Mouse (Mus musculus): ENCODE measurements around the gene Ank2. TPM values are rescaled to one million over a fixed set of nuclear protein-coding genes. Genes with fewer than 3 reads are reported as not detected.
"Not testable (repeated sequence)": the region's sequence is repeated elsewhere in the genome, so short reads cannot be mapped to it uniquely, and the experiment has no call there.

Ank2 gene
- polyA plus RNA-seq, 1 experiment = 52.1 TPM

DNA sequence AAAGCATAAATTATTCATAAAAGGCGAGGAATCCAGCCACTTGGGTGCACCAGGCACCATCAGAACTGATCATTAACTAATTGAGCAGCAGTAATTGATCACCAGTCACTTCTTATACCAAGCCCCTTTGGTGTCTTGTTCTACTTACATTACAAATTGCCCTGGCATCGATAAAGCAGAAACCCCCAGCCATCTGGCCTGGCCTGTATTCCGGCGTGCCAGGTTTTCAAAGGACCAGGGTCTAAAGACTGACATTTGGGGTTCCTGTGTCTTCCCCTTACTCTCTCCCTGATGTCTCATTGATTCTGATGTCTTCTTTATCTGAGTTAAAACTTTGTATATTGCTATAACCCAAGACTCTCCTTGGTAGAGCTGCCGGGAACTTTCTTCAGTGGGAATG is 98.2 kb downstream of the Ank2 start:
- Histone ChIP-seq H3K27me3 (ENCODE audit: control insufficient read depth, insufficient read depth, low read length) (no peaks in the 10 kb centered on the region), H3K4me3 (ENCODE audit: control insufficient read depth, low read depth, low read length) (no peak overlapping the region), H3K27ac (ENCODE audit: control insufficient read depth, insufficient read depth, low read depth, low read length) (no peak overlapping the region), H3K4me1 (ENCODE audit: control insufficient read depth, insufficient read depth, low read length) (no peaks in the 10 kb centered on the region), H3K36me3 (ENCODE audit: control insufficient read depth, insufficient read depth, low read length) (no peaks in the 10 kb centered on the region)
- TF ChIP-seq POLR2A (IDR thresholded peaks at IDR 0.05; ENCODE audit: control insufficient read depth, low read depth, low read length) = no peak
- TF ChIP-seq CTCF (IDR thresholded peaks at IDR 0.05; ENCODE audit: control insufficient read depth, insufficient read depth, insufficient replicate concordance, low read depth, low read length) = no peak

DNA sequence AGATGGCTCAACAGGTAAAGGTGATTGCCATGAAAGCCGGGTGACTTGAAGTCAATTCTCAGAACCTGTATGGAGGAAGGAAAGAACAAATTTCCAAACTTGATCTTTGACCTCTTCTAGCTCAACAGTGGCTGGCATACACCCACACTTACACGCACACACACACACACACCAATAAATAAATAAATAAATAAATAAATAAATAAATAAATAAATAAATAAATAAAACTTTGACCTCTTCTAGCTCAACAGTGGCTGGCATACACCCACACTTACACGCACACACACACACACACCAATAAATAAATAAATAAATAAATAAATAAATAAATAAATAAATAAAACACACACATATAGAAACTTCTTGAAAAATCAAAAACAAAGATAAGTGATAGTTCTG is 98.7 kb downstream of the Ank2 start:
- H3K27ac ChIP-seq (ENCODE audit: control insufficient read depth, insufficient read depth, low read depth, low read length); H3K4me3 ChIP-seq (ENCODE audit: control insufficient read depth, low read depth, low read length); H3K36me3 ChIP-seq (ENCODE audit: control insufficient read depth, insufficient read depth, low read length); H3K27me3 ChIP-seq (ENCODE audit: control insufficient read depth, insufficient read depth, low read length); H3K4me1 ChIP-seq (ENCODE audit: control insufficient read depth, insufficient read depth, low read length): not testable (repeated sequence)

DNA sequence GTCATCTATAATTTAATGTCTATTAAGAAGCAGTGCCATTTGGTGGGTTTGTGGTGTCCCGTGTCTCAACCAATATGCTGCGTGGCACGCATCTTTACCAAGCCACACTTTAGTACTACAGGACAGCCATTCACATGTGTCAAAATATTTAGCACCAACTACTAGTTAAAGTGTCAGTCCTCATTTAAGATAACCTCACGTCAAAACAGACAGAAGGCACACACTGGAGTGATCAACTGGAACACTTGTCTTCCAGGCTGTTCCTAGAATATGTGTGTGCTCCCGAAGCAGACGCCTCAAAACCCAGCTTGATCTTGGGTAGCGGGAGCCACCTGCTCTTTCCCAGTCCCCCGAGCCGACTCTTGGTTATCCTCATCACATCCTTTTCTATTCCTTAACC is 101.4 kb downstream of the Ank2 start:
- Histone ChIP-seq H3K36me3 (ENCODE audit: control insufficient read depth, insufficient read depth, low read length) (no peaks in the 10 kb centered on the region), H3K4me3 (ENCODE audit: control insufficient read depth, low read depth, low read length) (no peak overlapping the region), H3K27ac (ENCODE audit: control insufficient read depth, insufficient read depth, low read depth, low read length) (no peak overlapping the region), H3K27me3 (ENCODE audit: control insufficient read depth, insufficient read depth, low read length) (no peaks in the 10 kb centered on the region), H3K4me1 (ENCODE audit: control insufficient read depth, insufficient read depth, low read length) (no peaks in the 10 kb centered on the region)
- TF ChIP-seq POLR2A (IDR thresholded peaks at IDR 0.05; ENCODE audit: control insufficient read depth, low read depth, low read length) (no peak), CTCF (IDR thresholded peaks at IDR 0.05; ENCODE audit: control insufficient read depth, insufficient read depth, insufficient replicate concordance, low read depth, low read length) (no peak)

DNA sequence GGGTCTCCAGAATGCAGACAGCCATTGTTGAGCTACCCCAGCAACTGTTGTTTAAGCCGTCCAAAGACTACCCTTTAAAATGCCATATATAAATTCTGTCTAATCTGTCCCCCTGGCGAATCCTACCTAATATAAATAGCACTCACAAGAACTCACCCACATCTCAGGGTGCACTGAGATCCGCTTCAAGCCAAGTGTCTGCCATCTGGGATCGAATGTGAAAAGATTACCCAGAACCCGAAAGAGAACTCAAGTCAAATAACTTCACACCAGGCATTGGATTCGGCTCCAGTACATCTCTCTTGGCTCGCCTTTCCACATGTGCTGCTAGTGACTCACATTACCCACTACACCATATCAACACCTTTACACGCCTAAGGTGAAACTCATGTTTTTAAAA is 103.9 kb downstream of the Ank2 start:
- H3K4me1 ChIP-seq (ENCODE audit: control insufficient read depth, insufficient read depth, low read length) = no peaks in the 10 kb centered on the region
- H3K27ac ChIP-seq (ENCODE audit: control insufficient read depth, insufficient read depth, low read depth, low read length) = no peak overlapping the region
- H3K36me3 ChIP-seq (ENCODE audit: control insufficient read depth, insufficient read depth, low read length) = no peaks in the 10 kb centered on the region
- no peaks in the 10 kb centered on the region for H3K27me3 ChIP-seq (ENCODE audit: control insufficient read depth, insufficient read depth, low read length)
- TF ChIP-seq POLR2A (IDR thresholded peaks at IDR 0.05; ENCODE audit: control insufficient read depth, low read depth, low read length) (no peak), CTCF (IDR thresholded peaks at IDR 0.05; ENCODE audit: control insufficient read depth, insufficient read depth, insufficient replicate concordance, low read depth, low read length) (no peak)
- peak overlapping the region; percentile 44; the same call in 1 of the 2 replicates for H3K4me3 ChIP-seq (ENCODE audit: control insufficient read depth, low read depth, low read length)

DNA sequence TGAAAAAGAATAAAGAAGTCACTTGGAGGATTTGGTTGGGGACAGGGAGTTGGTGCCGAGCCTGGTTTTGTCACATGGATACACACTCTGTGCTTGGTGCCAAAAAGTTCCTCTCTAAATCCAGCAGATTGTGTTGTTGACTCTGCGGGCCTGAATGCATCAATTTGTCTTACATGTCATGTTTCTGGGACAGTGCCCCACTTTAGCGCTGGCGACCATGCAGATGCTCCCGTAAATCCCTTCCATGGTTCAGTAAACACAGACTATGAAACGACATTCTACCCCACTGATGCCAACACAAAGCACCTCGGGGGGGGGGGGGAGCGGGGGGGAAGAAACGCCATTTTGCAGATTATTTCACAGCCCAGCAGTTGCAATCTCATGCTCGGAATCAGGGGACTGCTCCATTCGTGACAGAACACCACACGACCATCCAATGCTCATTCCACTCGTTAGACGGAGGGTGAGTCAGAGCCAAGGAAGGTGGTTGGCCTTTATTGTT is 112.1 kb downstream of the Ank2 start:
- H3K4me3 ChIP-seq (ENCODE audit: control insufficient read depth, low read depth, low read length) = no peak overlapping the region
- H3K36me3 ChIP-seq (ENCODE audit: control insufficient read depth, insufficient read depth, low read length) = no peaks in the 10 kb centered on the region
- H3K27me3 ChIP-seq (ENCODE audit: control insufficient read depth, insufficient read depth, low read length) = no peaks in the 10 kb centered on the region
- no peak overlapping the region for H3K27ac ChIP-seq (ENCODE audit: control insufficient read depth, insufficient read depth, low read depth, low read length)
- H3K4me1 ChIP-seq (ENCODE audit: control insufficient read depth, insufficient read depth, low read length) = no peaks in the 10 kb centered on the region
- TF ChIP-seq POLR2A (IDR thresholded peaks at IDR 0.05; ENCODE audit: control insufficient read depth, low read depth, low read length) = no peak
- TF ChIP-seq CTCF (IDR thresholded peaks at IDR 0.05; ENCODE audit: control insufficient read depth, insufficient read depth, insufficient replicate concordance, low read depth, low read length) = no peak

DNA sequence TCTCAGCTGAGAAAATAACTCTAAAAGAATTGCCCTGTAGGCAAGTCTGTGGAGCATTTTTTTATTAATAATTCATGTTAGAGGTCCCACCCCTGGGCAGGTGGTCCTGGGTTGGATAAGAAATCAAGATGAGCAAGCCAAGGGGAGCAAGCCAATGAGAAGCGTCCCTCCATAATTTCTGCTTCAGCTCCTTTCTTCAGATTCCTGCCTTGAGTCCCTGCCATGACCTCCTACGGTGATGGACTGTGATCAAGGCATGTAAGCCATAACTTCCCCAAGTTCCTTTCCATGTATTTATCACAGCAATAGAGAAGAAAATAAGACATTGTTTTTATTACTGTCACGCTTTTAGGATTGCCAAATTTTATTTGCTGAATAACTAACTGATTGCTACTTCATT is 115.9 kb downstream of the Ank2 start:
- Histone ChIP-seq H3K36me3 (ENCODE audit: control insufficient read depth, insufficient read depth, low read length) (no peaks in the 10 kb centered on the region), H3K4me3 (ENCODE audit: control insufficient read depth, low read depth, low read length) (no peak overlapping the region), H3K4me1 (ENCODE audit: control insufficient read depth, insufficient read depth, low read length) (no peaks in the 10 kb centered on the region), H3K27ac (ENCODE audit: control insufficient read depth, insufficient read depth, low read depth, low read length) (no peak overlapping the region), H3K27me3 (ENCODE audit: control insufficient read depth, insufficient read depth, low read length) (no peaks in the 10 kb centered on the region)
- TF ChIP-seq POLR2A (IDR thresholded peaks at IDR 0.05; ENCODE audit: control insufficient read depth, low read depth, low read length) = no peak
- no peak for TF ChIP-seq CTCF (IDR thresholded peaks at IDR 0.05; ENCODE audit: control insufficient read depth, insufficient read depth, insufficient replicate concordance, low read depth, low read length)

DNA sequence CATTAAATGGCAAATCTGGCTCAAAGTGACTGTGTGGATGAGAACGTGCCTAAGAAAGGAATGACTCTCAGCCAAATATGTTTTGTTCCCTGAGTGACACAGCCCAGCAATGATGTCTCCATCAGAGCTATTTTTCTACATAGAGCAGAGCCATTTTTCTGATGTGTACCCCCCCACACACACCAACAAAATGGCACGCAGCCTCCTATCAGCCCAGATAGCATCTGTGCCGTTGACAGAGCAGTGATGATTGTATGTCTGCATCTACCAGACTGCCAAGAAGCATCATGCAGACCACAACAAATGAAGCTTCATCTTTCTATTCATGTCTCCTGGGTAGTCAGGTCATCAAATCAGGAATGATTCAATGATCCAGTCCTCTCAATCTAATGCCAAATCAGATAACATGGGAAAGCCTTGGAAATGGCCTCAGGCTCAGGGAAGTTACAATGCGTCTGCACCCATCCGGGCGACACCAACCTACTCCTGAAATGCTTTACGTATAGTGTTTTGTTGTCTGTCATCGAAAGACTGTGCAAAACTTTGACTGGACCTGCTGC is 122.2 kb downstream of the Ank2 start:
- no peak for TF ChIP-seq POLR2A (IDR thresholded peaks at IDR 0.05; ENCODE audit: control insufficient read depth, low read depth, low read length)
- no peak for TF ChIP-seq CTCF (IDR thresholded peaks at IDR 0.05; ENCODE audit: control insufficient read depth, insufficient read depth, insufficient replicate concordance, low read depth, low read length)
- no peaks in the 10 kb centered on the region for H3K4me1 ChIP-seq (ENCODE audit: control insufficient read depth, insufficient read depth, low read length)
- H3K27ac ChIP-seq (ENCODE audit: control insufficient read depth, insufficient read depth, low read depth, low read length) = no peak overlapping the region
- H3K36me3 ChIP-seq (ENCODE audit: control insufficient read depth, insufficient read depth, low read length) = no peaks in the 10 kb centered on the region
- H3K27me3 ChIP-seq (ENCODE audit: control insufficient read depth, insufficient read depth, low read length) = no peaks in the 10 kb centered on the region
- H3K4me3 ChIP-seq (ENCODE audit: control insufficient read depth, low read depth, low read length) = no peak overlapping the region
